Mouse (Mus musculus) bone marrow, adult 2 months (tissue): ENCODE data around the gene Pitpnm1.

Source experiments
- CTCF ChIP-seq: fragments of 200-500 bp; IDR thresholded peaks from 2 replicates; pipeline ENCODE4 v1.5.1; 2011; ENCODE audit warnings: low read length, control low read depth; ENCODE audit not compliant: control insufficient read depth, insufficient read depth
- POLR2A ChIP-seq: fragments of 200-500 bp; IDR thresholded peaks from 2 replicates; pipeline ENCODE4 v1.6.1; 2011; ENCODE audit warnings: low read depth, mild to moderate bottlenecking, control low read depth, low read length, borderline replicate concordance; ENCODE audit not compliant: control insufficient read depth

DNA sequence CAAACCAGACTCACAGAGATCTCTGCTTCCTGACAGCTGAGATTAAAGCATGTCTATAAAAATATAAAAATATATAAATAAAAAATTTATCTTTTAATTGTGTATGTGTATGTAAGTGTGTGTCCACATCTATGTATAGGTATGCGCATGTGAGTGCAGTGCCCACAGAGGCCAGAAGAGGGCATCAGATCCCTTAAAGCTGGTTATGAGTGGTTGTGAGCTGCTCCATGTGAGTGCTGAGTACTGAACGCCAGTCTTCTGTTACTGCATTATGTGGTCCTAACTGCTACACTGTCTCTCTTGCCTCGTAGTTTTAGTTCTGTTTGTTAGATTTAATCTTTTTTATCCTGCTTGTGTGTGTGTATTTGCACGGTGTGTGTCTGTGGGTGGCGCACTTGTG lies 48.8 kb upstream of the Pitpnm1 start:
- peak; percentile 17; the same call in 1 of the 2 replicates for TF ChIP-seq CTCF
- no peak for TF ChIP-seq POLR2A
